Comparison of ENCODE assay signal across 7 mouse cellular contexts in genomic region chr2:138278853-138279640, GRCm38 (mm10). TPM values are rescaled to one million over a fixed set of nuclear protein-coding genes. Genes with fewer than 3 reads are reported as not detected.
DNase-seq lines count a peak whose midpoint lies in the region; ATAC-seq and TF ChIP-seq lines count a peak whose summit lies in the region.

No protein-coding gene starts in this region.

- H3K9ac ChIP-seq in ES-E14 (ENCODE audit: insufficient read depth, low read depth, low read length, poor library complexity, severe bottlenecking), result 0 out of 2 replicates have a peak overlapping the region, but pooled peaks have one; percentile 4
- peak overlapping the region; percentile 53 for H3K9ac ChIP-seq in heart, embryonic 15.5 days
- H3K9ac ChIP-seq in liver, embryonic 11.5 days (ENCODE audit: low read depth, low read length), result no peak overlapping the region

- 48% methylated on average over 15 of the region's 15 CpGs for WGBS in heart, embryonic 15.5 days
- WGBS in liver, embryonic 11.5 days, result 70% methylated on average over 15 of the region's 15 CpGs

- DNase-seq in ES-E14 (ENCODE audit: low read depth, low spot score), result no peak
- peak; percentile 41 to 52 for DNase-seq in cerebellum, postnatal 10 days
- DNase-seq in liver, embryonic 11.5 days (ENCODE audit: low spot score), result no peak
- no peak for DNase-seq in ovary, postnatal 10 days (ENCODE audit: low spot score)
- no peak for DNase-seq in ovary, adult 18-20 months (ENCODE audit: low spot score)
- DNase-seq in left cerebral cortex, adult 11 months (ENCODE audit: low spot score), result no peak

- H3K4me1 ChIP-seq in ES-E14 (ENCODE audit: control insufficient read depth in 2 of 2, insufficient read depth in 2 of 2, low read length in 2 of 2, poor library complexity in 1 of 2), result peaks cover 0 to 12% of the 10 kb centered on the region in 2 experiments; a peak in 2 of 4 replicates
- peaks cover 46% of the 10 kb centered on the region for H3K4me1 ChIP-seq in heart, embryonic 15.5 days (replicated peaks)
- peaks cover 6% of the 10 kb centered on the region for H3K4me1 ChIP-seq in liver, embryonic 11.5 days (replicated peaks; ENCODE audit: control insufficient read depth, insufficient read depth, low read length)

- H3K27me3 ChIP-seq in heart, embryonic 15.5 days, result no peaks in the 10 kb centered on the region
- no peaks in the 10 kb centered on the region for H3K27me3 ChIP-seq in liver, embryonic 11.5 days (replicated peaks; ENCODE audit: control insufficient read depth, insufficient read depth, low read length)

- H3K9me3 ChIP-seq in ES-E14 (ENCODE audit: control insufficient read depth, insufficient read depth, low read depth, low read length), result no peaks in the 10 kb centered on the region
- H3K9me3 ChIP-seq in heart, embryonic 15.5 days (replicated peaks), result no peaks in the 10 kb centered on the region
- no peaks in the 10 kb centered on the region for H3K9me3 ChIP-seq in liver, embryonic 11.5 days (ENCODE audit: control insufficient read depth, low read length)

- peak overlapping the region; percentile 66 for H3K4me2 ChIP-seq in heart, embryonic 15.5 days
- H3K4me2 ChIP-seq in liver, embryonic 11.5 days, result peak overlapping the region; percentile 49

- no peak overlapping the region for H3K27ac ChIP-seq in ES-E14 (ENCODE audit: insufficient read depth, low read depth, low read length, poor library complexity, severe bottlenecking)
- peak overlapping the region; percentile 83 for H3K27ac ChIP-seq in heart, embryonic 15.5 days
- H3K27ac ChIP-seq in liver, embryonic 11.5 days (ENCODE audit: low read depth, low read length), result no peak overlapping the region

- no peak; the same call in 1 of the 2 replicates for ATAC-seq in heart, embryonic 15.5 days (replicated peaks; ENCODE audit: insufficient number of reproducible peaks, insufficient read depth, low FRiP score, low read depth)
- ATAC-seq in liver, embryonic 11.5 days (replicated peaks; ENCODE audit: low FRiP score), result no peak

- in situ Hi-C loops in ES-E14 (cut with MboI; ENCODE audit: low sequenced_read_pairs in 2 of 2, unreplicated experiment in 2 of 2), result no loop called here

- H3K36me3 ChIP-seq in ES-E14 (ENCODE audit: control insufficient read depth, insufficient read depth, low read length, poor library complexity, severe bottlenecking), result peaks cover 4% of the 10 kb centered on the region; the same call in 1 of the 2 replicates
- peaks cover 15% of the 10 kb centered on the region for H3K36me3 ChIP-seq in heart, embryonic 15.5 days
- peaks cover 7% of the 10 kb centered on the region; the same call in 1 of the 2 replicates for H3K36me3 ChIP-seq in liver, embryonic 11.5 days (ENCODE audit: control insufficient read depth, insufficient read depth, low read length)

- peak overlapping the region; percentile 8 to 18; a peak in 2 of 4 replicates for H3K4me3 ChIP-seq in ES-E14 (ENCODE audit: insufficient read depth in 1 of 2, low read depth in 1 of 2, low read length in 2 of 2, poor library complexity in 1 of 2, severe bottlenecking in 1 of 2)
- peak overlapping the region; percentile 50 for H3K4me3 ChIP-seq in heart, embryonic 15.5 days
- no peak overlapping the region for H3K4me3 ChIP-seq in liver, embryonic 11.5 days (ENCODE audit: low read depth, low read length)

TF ChIP-seq in ES-E14, 5 proteins besides CTCF, POLR2A, EP300 and RAD21:
- TF ChIP-seq HCFC1 (IDR thresholded peaks at IDR 0.05; ENCODE audit: borderline replicate concordance, insufficient read depth, low read length) (no peak), ZNF384 (IDR thresholded peaks at IDR 0.05; ENCODE audit: low read depth, low read length) (no peak), CHD2 (IDR thresholded peaks at IDR 0.05; ENCODE audit: low read depth, low read length) (no peak), MAFK (IDR thresholded peaks at IDR 0.05; ENCODE audit: insufficient read depth, low read depth, low read length) (no peak), ZC3H11A (IDR thresholded peaks at IDR 0.05; ENCODE audit: borderline replicate concordance, low read depth, low read length) (no peak)

RNA-seq across cellular contexts. Expression of gene Btbd3, which starts 22.7 kb away (rescaled TPM):
- total RNA-seq in ES-E14 (2012; rRNA removed), result 10.2 and 11.9 TPM in 2 replicates
- 9.9 and 10.9 TPM in 2 replicates for polyA plus RNA-seq in heart, embryonic 15.5 days (2015; fragmentation: Nextera tagmentation; extraction: Ambion mirVana)
- 8.2 and 8.8 TPM in 2 replicates for polyA plus RNA-seq in liver, embryonic 11.5 days (2014; fragmentation: Nextera tagmentation; extraction: Ambion mirVana)

Comparison
In these comparisons a context has a peak if more than half of its experiments do, and no peak if none do; other contexts are left out.
1. DNase-seq: peak in cerebellum, postnatal 10 days (2 of 2); none in ES-E14 (single experiment), liver, embryonic 11.5 days (single experiment), ovary, postnatal 10 days (single experiment), ovary, adult 18-20 months (single experiment) and left cerebral cortex, adult 11 months (single experiment).